Mouse (Mus musculus) spleen, adult 18-20 months (tissue): ENCODE measurements around the gene Prrt1.

Experiments
- DNase-seq, 2 experiments: peaks; one replicate each; pipeline ENCODE4 v3.0.0; 2022; ENCODE audit warnings: mixed read lengths in 2 of 2

Gene Prrt1

GRCm38 (mm10) chr17:34673139-34673538 lies 43.8 kb downstream of the Prrt1 start:
- DNase-seq, result no peak

GRCm38 (mm10) chr17:34674524-34675204 lies 45.3 kb downstream of the Prrt1 start:
- no peak for DNase-seq

- DNase-seq, result no peak
Observed at GRCm38 (mm10) chr17:34675205-34676092, 46.1 kb downstream of the Prrt1 start.

GRCm38 (mm10) chr17:34676093-34676460 lies 46.7 kb downstream of the Prrt1 start:
- no peak for DNase-seq

- no peak for DNase-seq
Observed at GRCm38 (mm10) chr17:34676671-34677070, 47.3 kb downstream of the Prrt1 start.

GRCm38 (mm10) chr17:34680191-34680590 lies 50.9 kb downstream of the Prrt1 start:
- DNase-seq, result no peak

GRCm38 (mm10) chr17:34680621-34681020 lies 51.3 kb downstream of the Prrt1 start:
- no peak for DNase-seq

- DNase-seq, result no peak
Observed at GRCm38 (mm10) chr17:34681132-34681571, 51.8 kb downstream of the Prrt1 start.

GRCm38 (mm10) chr17:34681881-34682536 lies 52.7 kb downstream of the Prrt1 start:
- no peak for DNase-seq
